Mouse (Mus musculus): ENCODE measurements around the gene Dixdc1.

- TF ChIP-seq CTCF (IDR thresholded peaks at IDR 0.05; ENCODE audit: control insufficient read depth, insufficient read depth, low read length), result no peak
- TF ChIP-seq POLR2A (IDR thresholded peaks at IDR 0.05; ENCODE audit: borderline replicate concordance, control insufficient read depth, low read depth, low read length), result no peak
Observed at GRCm38 (mm10) chr9:50679406-50679805, 59.9 kb downstream of the Dixdc1 start.
